Mouse (Mus musculus) kidney, adult 10 weeks (tissue): ENCODE measurements around the gene Phyhd1. TPM values are rescaled to one million over a fixed set of nuclear protein-coding genes. Genes with fewer than 3 reads are reported as not detected.

ENCODE experiments used
- polyA plus RNA-seq: library from polyadenylated mRNA; stranded (reverse); fragments of 350-450 nt; fragmentation: Illumina TruSeq; extraction: RNeasy Lipid Tissue Mini Kit (QIAGEN cat#74804); gene quantifications from one replicate; pipeline ENCODE4 v1.2.3, GENCODE M21; 2014; ENCODE audit warnings: low read depth, low replicate concordance

The Phyhd1 gene
- 20.0 TPM for polyA plus RNA-seq

DNA sequence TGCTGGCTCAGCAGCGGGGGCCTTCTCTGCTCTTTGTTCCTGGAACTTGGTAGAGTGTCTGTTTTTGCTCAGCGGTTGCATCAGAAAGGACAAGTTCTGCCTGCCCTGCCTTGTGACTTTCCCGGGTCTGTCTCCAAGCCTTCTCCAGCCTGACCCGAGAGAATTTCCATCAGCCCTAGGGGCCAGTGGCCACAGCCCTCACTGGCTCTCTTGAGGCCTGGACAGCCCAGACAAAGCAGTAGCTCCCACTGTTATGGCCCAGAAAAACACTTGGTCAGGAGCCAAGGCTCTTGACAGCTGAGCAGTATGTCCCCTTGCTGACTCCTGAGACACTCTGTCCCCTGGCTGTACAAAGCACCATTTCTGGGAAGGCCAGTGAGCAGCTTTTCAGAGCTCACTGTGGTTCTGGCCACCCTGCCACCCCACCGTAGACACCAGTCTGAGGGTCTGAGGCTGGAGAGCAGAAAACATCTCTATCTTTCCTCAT, at the start of gene Phyhd1:
Gene Phyhd1 (plus strand): TSS at position 437 of the 487 bp plus-strand sequence.

DNA sequence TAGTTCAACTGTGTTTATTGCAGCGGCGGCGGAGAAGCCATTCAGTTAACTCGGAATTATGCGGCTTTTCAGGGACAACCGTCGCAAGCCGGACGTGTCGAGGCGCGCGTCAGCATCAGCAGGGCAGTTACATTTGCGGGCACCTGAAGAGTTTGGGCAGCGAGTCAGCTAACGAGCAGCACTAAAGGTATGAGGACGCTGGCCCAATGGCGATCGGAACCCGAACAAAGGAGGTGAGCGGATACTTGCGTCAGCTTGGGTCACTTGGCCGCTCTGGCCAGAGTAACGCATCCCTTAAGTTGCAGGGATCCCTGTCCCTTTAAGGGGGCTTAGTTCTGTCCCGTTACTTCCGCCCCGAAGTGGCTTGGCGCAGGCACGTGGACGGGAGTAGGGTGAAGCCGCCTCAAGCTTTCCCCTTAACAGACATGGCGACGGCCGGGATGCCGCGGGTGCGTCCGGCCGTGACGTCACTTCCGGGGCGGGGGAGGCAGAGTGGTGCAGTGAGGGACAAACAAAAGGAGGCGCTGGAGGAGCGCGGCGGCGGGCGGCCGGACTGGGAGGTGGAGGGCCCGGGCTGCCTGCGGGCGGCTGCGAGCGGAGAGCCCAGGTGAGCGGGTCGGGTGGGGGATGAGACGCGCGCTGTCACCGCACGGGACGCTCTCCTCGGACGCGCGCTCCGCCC, 28.7 kb upstream of the Phyhd1 start, which contains the start of gene Lrrc8a:
Gene Lrrc8a (plus strand): TSS at position 517 of the 682 bp plus-strand sequence.

DNA sequence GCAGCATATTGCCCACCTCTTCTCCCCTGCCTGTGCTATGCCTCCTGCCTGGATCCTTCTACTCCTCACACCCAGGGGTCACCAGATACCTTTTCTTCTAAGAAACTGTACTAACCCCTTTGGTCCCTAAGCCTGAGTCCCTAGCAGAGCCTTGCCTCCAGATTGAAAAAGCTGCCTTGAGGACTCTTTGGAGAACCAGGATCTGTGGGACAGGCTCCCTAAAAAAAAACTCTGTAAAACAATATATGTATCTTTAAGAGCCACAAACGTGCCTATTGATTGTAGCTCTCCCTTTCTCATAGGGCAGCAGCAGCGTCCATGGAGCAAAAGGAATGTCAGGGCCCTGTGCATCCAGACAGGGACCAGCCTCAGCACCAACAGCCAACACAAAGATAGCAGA, 25.7 kb upstream of the Phyhd1 start, which contains the start of gene Gm28035:
Gene Gm28035 (plus strand): TSS at position 301 of the 400 bp plus-strand sequence.

GRCm38 (mm10) chr2:30280743-30281142, 14.7 kb downstream of the Phyhd1 start, which contains the start of gene Gm28038:
Gene Gm28038, plus strand, starts transcription at chr2:30281043.

GRCm38 (mm10) chr2:30286192-30287026, 20.4 kb downstream of the Phyhd1 start, which contains the start of the genes Dolk and Nup188:
Gene Dolk, minus strand, starts transcription at chr2:30286334.
Gene Nup188, plus strand, starts transcription at chr2:30286397.

Other genes starting within 250 kb of the Phyhd1 start
- 0.73 TPM for gene Wdr34, start 217.3 kb upstream of the Phyhd1 start, polyA plus RNA-seq
- gene Set, start 208.8 kb upstream of the Phyhd1 start, polyA plus RNA-seq: 217 TPM
- 0.16 TPM for gene Pkn3, start 188.5 kb upstream of the Phyhd1 start, polyA plus RNA-seq
- gene Zdhhc12, start 172.6 kb upstream of the Phyhd1 start, polyA plus RNA-seq: 1.6 TPM
- gene Zer1, start 141.6 kb upstream of the Phyhd1 start, polyA plus RNA-seq: 1.6 TPM
- 30.0 TPM for gene Tbc1d13, start 132.5 kb upstream of the Phyhd1 start, polyA plus RNA-seq
- gene Endog, start 94.7 kb upstream of the Phyhd1 start, polyA plus RNA-seq: not detected
- 0.61 TPM for gene Spout1, start 87.7 kb upstream of the Phyhd1 start, polyA plus RNA-seq
- 1.2 TPM for gene Kyat1, start 60.4 kb upstream of the Phyhd1 start, polyA plus RNA-seq
- gene Lrrc8a, start 28.5 kb upstream of the Phyhd1 start, polyA plus RNA-seq: 2.7 TPM
- gene Gm28035, start 25.6 kb upstream of the Phyhd1 start, polyA plus RNA-seq: not detected
- gene Gm28038, start 14.8 kb downstream of the Phyhd1 start, polyA plus RNA-seq: not detected
- 8.1 TPM for gene Dolk, start 20.1 kb downstream of the Phyhd1 start, polyA plus RNA-seq
- 8.9 TPM for gene Nup188, start 20.2 kb downstream of the Phyhd1 start, polyA plus RNA-seq
- gene Sh3glb2, start 93.1 kb downstream of the Phyhd1 start, polyA plus RNA-seq: 1.1 TPM
- 0.81 TPM for gene Miga2, start 98.0 kb downstream of the Phyhd1 start, polyA plus RNA-seq
- 0.65 TPM for gene Dolpp1, start 126.1 kb downstream of the Phyhd1 start, polyA plus RNA-seq
- gene Crat, start 149.6 kb downstream of the Phyhd1 start, polyA plus RNA-seq: 20.5 TPM
- gene Ptpa, start 149.8 kb downstream of the Phyhd1 start, polyA plus RNA-seq: 2.4 TPM
- not detected for gene Ier5l, start 208.0 kb downstream of the Phyhd1 start, polyA plus RNA-seq